Mouse (Mus musculus): Measurements from ENCODE around the gene Ccnh.
A peak's percentile ranks its signal among the peaks of the same experiment; 100 is the strongest.
"Not testable (repeated sequence)": the region's sequence is repeated elsewhere in the genome, so short reads cannot be mapped to it uniquely, and the experiment has no call there.

Gene Ccnh

GRCm38 (mm10) chr13:85188903-85189643, at the start of gene Ccnh:
Gene Ccnh (plus strand): TSS chr13:85189408.
- peak; percentile 91 to 93 for DNase-seq (ENCODE audit: low spot score in 2 of 2)

GRCm38 (mm10) chr13:85143361-85143760, 45.8 kb upstream of the Ccnh start:
- DNase-seq (ENCODE audit: low spot score in 2 of 2) = not testable (repeated sequence)

GRCm38 (mm10) chr13:85146471-85146870, 42.7 kb upstream of the Ccnh start:
- no peak for DNase-seq (ENCODE audit: low spot score in 2 of 2)

- DNase-seq (ENCODE audit: low spot score in 2 of 2) = no peak
Observed at GRCm38 (mm10) chr13:85154746-85155145, 34.5 kb upstream of the Ccnh start.

- DNase-seq (ENCODE audit: low spot score in 2 of 2) = no peak
Observed at GRCm38 (mm10) chr13:85159971-85160370, 29.2 kb upstream of the Ccnh start.

- DNase-seq (ENCODE audit: low spot score in 2 of 2) = no peak
Observed at GRCm38 (mm10) chr13:85164512-85165124, 24.6 kb upstream of the Ccnh start.

- no peak for DNase-seq (ENCODE audit: low spot score in 2 of 2)
Observed at GRCm38 (mm10) chr13:85189644-85190121, 475 bp downstream of the Ccnh start.

- DNase-seq (ENCODE audit: low spot score in 2 of 2) = no peak
Observed at GRCm38 (mm10) chr13:85191253-85191652, 2.0 kb downstream of the Ccnh start.

GRCm38 (mm10) chr13:85207493-85207892, 18.3 kb downstream of the Ccnh start:
- DNase-seq (ENCODE audit: low spot score in 2 of 2) = no peak

- DNase-seq (ENCODE audit: low spot score in 2 of 2) = no peak
Observed at GRCm38 (mm10) chr13:85208656-85209055, 19.4 kb downstream of the Ccnh start.

- DNase-seq (ENCODE audit: low spot score in 2 of 2) = no peak
Observed at GRCm38 (mm10) chr13:85210353-85210752, 21.1 kb downstream of the Ccnh start.

- DNase-seq (ENCODE audit: low spot score in 2 of 2) = no peak
Observed at GRCm38 (mm10) chr13:85218656-85219055, 29.4 kb downstream of the Ccnh start.

GRCm38 (mm10) chr13:85238760-85239159, 49.6 kb downstream of the Ccnh start:
- no peak for DNase-seq (ENCODE audit: low spot score in 2 of 2)
